Mouse (Mus musculus) heart, postnatal 0 days (tissue): ENCODE measurements around the gene Gm609.

ENCODE experiments used
- CTCF ChIP-seq: IDR thresholded peaks from 2 replicates; pipeline ENCODE4 v1.5.1; 2016; ENCODE audit warnings: antibody characterized with exemption, control low read depth, low read depth
- EP300 ChIP-seq: IDR thresholded peaks from 2 replicates; pipeline ENCODE4 v1.6.1; 2016; ENCODE audit warnings: antibody characterized with exemption, low read depth

GRCm38 (mm10) chr16:45366111-45366510, 126.7 kb downstream of the Gm609 start:
- TF ChIP-seq EP300 (no peak), CTCF (no peak)
